Mouse (Mus musculus) erythroblast, embryonic 14.5 days (primary cell): Measurements from ENCODE around the gene Olfr507. TPM values are rescaled to one million over a fixed set of nuclear protein-coding genes. Genes with fewer than 3 reads are reported as not detected.

ENCODE experiments used
- H3K27me3 ChIP-seq: 2 replicates; pipeline ENCODE4 v1.6.1; 2012; ENCODE audit warnings: inconsistent platforms; ENCODE audit not compliant: control insufficient read depth
- H3K36me3 ChIP-seq: 2 replicates; pipeline ENCODE4 v1.6.1; 2012; ENCODE audit warnings: mild to moderate bottlenecking, inconsistent platforms; ENCODE audit not compliant: control insufficient read depth
- H3K4me1 ChIP-seq: 2 replicates; pipeline ENCODE4 v1.6.1; 2012; ENCODE audit warnings: inconsistent platforms; ENCODE audit not compliant: control insufficient read depth
- H3K4me3 ChIP-seq: replicated peaks from 2 replicates; pipeline ENCODE3; 2012; ENCODE audit warnings: moderate library complexity, mild to moderate bottlenecking, inconsistent platforms
- H3K9me3 ChIP-seq: 2 replicates; pipeline ENCODE4 v1.6.1; 2012; ENCODE audit warnings: low read length, inconsistent platforms, mixed read lengths; ENCODE audit not compliant: control insufficient read depth
- GATA1 ChIP-seq: IDR thresholded peaks from 2 replicates; pipeline ENCODE4 v1.6.1; 2012; ENCODE audit warnings: low read length, inconsistent platforms, mixed read lengths
- TAL1 ChIP-seq: IDR thresholded peaks from 3 replicates; pipeline ENCODE4 v1.6.1; 2012; ENCODE audit warnings: low read length, inconsistent platforms, mixed read lengths
- polyA plus RNA-seq: library from polyadenylated mRNA; stranded (reverse); fragments of >175 nt; gene quantifications from 2 replicates; pipeline ENCODE4 v1.2.3, GENCODE M21; 2012

Olfr507 gene
- polyA plus RNA-seq, 1 experiment, result not detected

DNA sequence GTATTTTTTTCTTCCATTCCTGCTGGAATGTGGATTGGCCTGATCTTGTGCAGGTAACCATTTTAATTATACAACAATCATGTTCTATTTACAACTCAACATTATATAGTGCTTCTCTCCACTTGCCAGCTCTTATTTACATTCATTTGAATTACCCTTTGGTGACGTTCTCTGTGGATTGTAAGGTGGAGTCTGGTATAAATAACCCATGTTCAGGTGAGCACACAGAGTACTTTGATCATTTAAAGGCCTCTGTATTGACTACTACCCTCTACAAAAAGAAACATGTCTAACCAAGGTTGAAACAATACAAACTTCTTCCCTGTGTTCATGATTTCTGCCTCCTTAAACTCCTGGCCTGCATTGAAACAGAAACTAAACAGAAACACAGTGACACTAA, 49.4 kb downstream of the Olfr507 start:
- Histone ChIP-seq H3K4me3 (no peak overlapping the region), H3K36me3 (no peaks in the 10 kb centered on the region), H3K4me1 (no peaks in the 10 kb centered on the region), H3K27me3 (no peaks in the 10 kb centered on the region), H3K9me3 (peaks cover 2% of the 10 kb centered on the region; the same call in 1 of the 2 replicates)
- TF ChIP-seq TAL1 (no peak), GATA1 (no peak)

Other genes with a start within 250 kb of the Olfr507 start
- not detected in 2 replicates for gene Olfr495, start 228.6 kb upstream of the Olfr507 start, polyA plus RNA-seq
- not detected in 2 replicates for gene Olfr497, start 201.4 kb upstream of the Olfr507 start, polyA plus RNA-seq
- gene Olfr498, start 156.5 kb upstream of the Olfr507 start, polyA plus RNA-seq, result not detected in 2 replicates
- not detected in 2 replicates for gene Olfr502, start 96.7 kb upstream of the Olfr507 start, polyA plus RNA-seq
- gene Olfr503, start 77.3 kb upstream of the Olfr507 start, polyA plus RNA-seq, result not detected in 2 replicates
- gene Olfr504, start 56.0 kb upstream of the Olfr507 start, polyA plus RNA-seq, result not detected in 2 replicates
- gene Olfr506, start 11.0 kb upstream of the Olfr507 start, polyA plus RNA-seq, result not detected in 2 replicates
- gene Olfr508, start 8.2 kb downstream of the Olfr507 start, polyA plus RNA-seq, result not detected in 2 replicates
- gene Olfr509, start 30.1 kb downstream of the Olfr507 start, polyA plus RNA-seq, result 0.02 TPM in 1 of 2 replicates, not detected in the other
- not detected in 2 replicates for gene Olfr510, start 44.6 kb downstream of the Olfr507 start, polyA plus RNA-seq
- not detected in 2 replicates for gene Olfr512, start 91.5 kb downstream of the Olfr507 start, polyA plus RNA-seq
- not detected in 2 replicates for gene Olfr513, start 129.2 kb downstream of the Olfr507 start, polyA plus RNA-seq
- not detected in 2 replicates for gene Olfr514, start 204.2 kb downstream of the Olfr507 start, polyA plus RNA-seq
- not detected in 2 replicates for gene Olfr516, start 228.7 kb downstream of the Olfr507 start, polyA plus RNA-seq